Mouse (Mus musculus): ENCODE results near the gene Eipr1. TPM values are rescaled to one million over a fixed set of nuclear protein-coding genes. Genes with fewer than 3 reads are reported as not detected.
"Not testable (repeated sequence)": the region's sequence is repeated elsewhere in the genome, so short reads cannot be mapped to it uniquely, and the experiment has no call there.

Gene Eipr1
- total RNA-seq (2022), result 1 to 10 TPM; 6.5 to 8.3 (median 7.5) TPM

- DNase-seq (ENCODE audit: low spot score in 2 of 2), result peak; percentile 75 to 86
Observed at GRCm38 (mm10) chr12:28751508-28752263, at the start of gene Eipr1. TSS of gene Eipr1 (plus strand) at chr12:28751803.

GRCm38 (mm10) chr12:28704381-28704780 lies 47.2 kb upstream of the Eipr1 start:
- no peak for DNase-seq (ENCODE audit: low spot score in 2 of 2)

- DNase-seq (ENCODE audit: low spot score in 2 of 2), result no peak
Observed at GRCm38 (mm10) chr12:28705204-28705603, 46.4 kb upstream of the Eipr1 start.

GRCm38 (mm10) chr12:28708154-28708553 lies 43.4 kb upstream of the Eipr1 start:
- DNase-seq (ENCODE audit: low spot score in 2 of 2), result no peak

- no peak for DNase-seq (ENCODE audit: low spot score in 2 of 2)
Observed at GRCm38 (mm10) chr12:28710566-28711185, 40.9 kb upstream of the Eipr1 start.

GRCm38 (mm10) chr12:28714822-28715632 lies 36.6 kb upstream of the Eipr1 start:
- DNase-seq (ENCODE audit: low spot score in 2 of 2), result no peak

GRCm38 (mm10) chr12:28717066-28717465 lies 34.5 kb upstream of the Eipr1 start:
- no peak for DNase-seq (ENCODE audit: low spot score in 2 of 2)

- DNase-seq (ENCODE audit: low spot score in 2 of 2), result no peak
Observed at GRCm38 (mm10) chr12:28718106-28718505, 33.5 kb upstream of the Eipr1 start.

- DNase-seq (ENCODE audit: low spot score in 2 of 2), result no peak
Observed at GRCm38 (mm10) chr12:28724366-28724765, 27.2 kb upstream of the Eipr1 start.

- DNase-seq (ENCODE audit: low spot score in 2 of 2), result no peak
Observed at GRCm38 (mm10) chr12:28726204-28726603, 25.4 kb upstream of the Eipr1 start.

- DNase-seq (ENCODE audit: low spot score in 2 of 2), result no peak
Observed at GRCm38 (mm10) chr12:28727061-28727460, 24.5 kb upstream of the Eipr1 start.

- no peak for DNase-seq (ENCODE audit: low spot score in 2 of 2)
Observed at GRCm38 (mm10) chr12:28732631-28733030, 19.0 kb upstream of the Eipr1 start.

GRCm38 (mm10) chr12:28733520-28734245 lies 17.9 kb upstream of the Eipr1 start:
- not testable (repeated sequence) for DNase-seq (ENCODE audit: low spot score in 2 of 2)

- DNase-seq (ENCODE audit: low spot score in 2 of 2), result no peak
Observed at GRCm38 (mm10) chr12:28734271-28734670, 17.3 kb upstream of the Eipr1 start.

- no peak for DNase-seq (ENCODE audit: low spot score in 2 of 2)
Observed at GRCm38 (mm10) chr12:28735293-28735692, 16.3 kb upstream of the Eipr1 start.

GRCm38 (mm10) chr12:28743328-28743727 lies 8.3 kb upstream of the Eipr1 start:
- no peak for DNase-seq (ENCODE audit: low spot score in 2 of 2)

- DNase-seq (ENCODE audit: low spot score in 2 of 2), result peak; percentile 70 to 86
Observed at GRCm38 (mm10) chr12:28750021-28750633, 1.5 kb upstream of the Eipr1 start, which contains the start of gene Trappc12. TSS of gene Trappc12 (minus strand) at chr12:28750472.

- DNase-seq (ENCODE audit: low spot score in 2 of 2), result no peak
Observed at GRCm38 (mm10) chr12:28750876-28751275, 727 bp upstream of the Eipr1 start.

GRCm38 (mm10) chr12:28756019-28756418 lies 4.4 kb downstream of the Eipr1 start:
- no peak for DNase-seq (ENCODE audit: low spot score in 2 of 2)

- no peak for DNase-seq (ENCODE audit: low spot score in 2 of 2)
Observed at GRCm38 (mm10) chr12:28769953-28770352, 18.4 kb downstream of the Eipr1 start.

- no peak for DNase-seq (ENCODE audit: low spot score in 2 of 2)
Observed at GRCm38 (mm10) chr12:28773815-28774214, 22.2 kb downstream of the Eipr1 start.
